Mouse (Mus musculus): ENCODE measurements around the gene D11Wsu47e. TPM values are rescaled to one million over a fixed set of nuclear protein-coding genes. Genes with fewer than 3 reads are reported as not detected.

Gene D11Wsu47e
- polyA plus RNA-seq (2012; rRNA removed): 2.6 and 3.1 TPM in 2 replicates

GRCm38 (mm10) chr11:113683957-113684706 is at the start of gene D11Wsu47e, which contains the start of gene Fam104a:
D11Wsu47e (plus strand) TSS chr11:113684412.
Fam104a (minus strand) TSS chr11:113684155.
- peaks cover 7% of the 10 kb centered on the region for H3K4me1 ChIP-seq (ENCODE audit: control insufficient read depth, insufficient read depth, insufficient read length, low read length)
- H3K27me3 ChIP-seq (ENCODE audit: control insufficient read depth, insufficient read depth, low read length): no peaks in the 10 kb centered on the region
- TF ChIP-seq CTCF (IDR thresholded peaks at IDR 0.05; ENCODE audit: extremely low read depth, insufficient read length, insufficient replicate concordance, low read depth, low read length) (no peak), POLR2A (IDR thresholded peaks at IDR 0.05; ENCODE audit: low read depth, low read length) (peak; percentile 66)
- H3K36me3 ChIP-seq (ENCODE audit: control insufficient read depth, insufficient read depth, low read length): peaks cover 12% of the 10 kb centered on the region
- peak within 1 kb of the TSS; percentile 80 for H3K27ac ChIP-seq (ENCODE audit: insufficient read depth, low read depth, low read length)
- H3K4me3 ChIP-seq (ENCODE audit: low read depth, low read length): peak within 1 kb of the TSS; percentile 75
- under 1% methylated on average over 72 of the region's 73 CpGs for WGBS

DNA sequence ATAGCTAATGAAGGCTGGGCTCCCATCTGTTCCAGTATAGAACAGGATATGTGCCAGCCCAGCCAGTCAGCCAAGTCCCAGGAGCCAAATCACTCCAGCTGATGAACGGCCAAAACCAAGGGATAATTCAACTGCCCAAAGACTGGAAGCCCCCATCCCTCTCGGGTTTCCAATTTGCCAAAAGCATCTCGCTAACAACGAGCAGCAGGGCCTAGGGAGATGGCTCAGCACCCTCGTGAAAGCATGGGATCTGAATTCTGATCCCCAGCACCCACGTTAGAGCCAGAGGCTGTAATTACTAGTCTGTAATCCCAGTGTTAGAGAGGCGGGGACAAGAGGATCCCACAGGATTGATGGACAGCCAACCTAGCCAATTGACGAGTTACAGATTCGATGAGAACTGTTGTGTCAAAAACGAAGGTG is 49.5 kb upstream of the D11Wsu47e start:
- TF ChIP-seq POLR2A (IDR thresholded peaks at IDR 0.05; ENCODE audit: low read depth, low read length): no peak
- no peak for TF ChIP-seq CTCF (IDR thresholded peaks at IDR 0.05; ENCODE audit: extremely low read depth, insufficient read length, insufficient replicate concordance, low read depth, low read length)
- no peak overlapping the region for H3K27ac ChIP-seq (ENCODE audit: insufficient read depth, low read depth, low read length)
- H3K36me3 ChIP-seq (ENCODE audit: control insufficient read depth, insufficient read depth, low read length): no peaks in the 10 kb centered on the region
- H3K4me1 ChIP-seq (ENCODE audit: control insufficient read depth, insufficient read depth, insufficient read length, low read length): peaks cover 5% of the 10 kb centered on the region; the same call in 1 of the 2 replicates
- 89% methylated on average over 10 of the region's 10 CpGs for WGBS
- H3K27me3 ChIP-seq (ENCODE audit: control insufficient read depth, insufficient read depth, low read length): no peaks in the 10 kb centered on the region
- H3K4me3 ChIP-seq (ENCODE audit: low read depth, low read length): no peak overlapping the region

DNA sequence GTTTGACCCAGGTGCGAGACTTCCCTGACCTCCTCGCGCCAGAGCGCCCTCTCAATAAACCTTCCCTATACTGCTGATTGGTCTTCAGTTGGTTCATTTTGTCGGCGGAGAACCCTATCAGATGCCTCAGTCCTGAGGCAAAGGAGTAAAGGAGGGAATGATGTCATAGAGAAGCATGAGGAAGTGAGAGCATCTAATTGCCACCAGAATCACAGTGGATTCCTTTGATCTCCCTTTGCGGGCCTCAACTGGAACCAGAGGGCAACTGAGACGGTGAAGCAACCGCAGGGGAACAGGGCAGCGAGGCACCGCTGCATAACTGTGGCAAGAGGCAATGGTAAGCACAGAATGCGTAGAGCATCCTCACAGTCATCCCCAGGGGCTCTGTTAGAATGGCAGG is 45.5 kb upstream of the D11Wsu47e start:
- Histone ChIP-seq H3K36me3 (ENCODE audit: control insufficient read depth, insufficient read depth, low read length) (no peaks in the 10 kb centered on the region), H3K4me3 (ENCODE audit: low read depth, low read length) (no peak overlapping the region), H3K27ac (ENCODE audit: insufficient read depth, low read depth, low read length) (no peak overlapping the region), H3K27me3 (ENCODE audit: control insufficient read depth, insufficient read depth, low read length) (no peaks in the 10 kb centered on the region), H3K4me1 (ENCODE audit: control insufficient read depth, insufficient read depth, insufficient read length, low read length) (0 out of 2 replicates have a peak, but pooled peaks cover 2% of the 10 kb centered on the region)
- TF ChIP-seq CTCF (IDR thresholded peaks at IDR 0.05; ENCODE audit: extremely low read depth, insufficient read length, insufficient replicate concordance, low read depth, low read length) (no peak), POLR2A (IDR thresholded peaks at IDR 0.05; ENCODE audit: low read depth, low read length) (no peak)
- 63% methylated on average over 12 of the region's 12 CpGs for WGBS

GRCm38 (mm10) chr11:113645181-113645580 is 39.0 kb upstream of the D11Wsu47e start:
- 92% methylated on average over 3 of the region's 3 CpGs for WGBS
- H3K4me3 ChIP-seq (ENCODE audit: low read depth, low read length): no peak overlapping the region
- TF ChIP-seq CTCF (IDR thresholded peaks at IDR 0.05; ENCODE audit: extremely low read depth, insufficient read length, insufficient replicate concordance, low read depth, low read length) (no peak), POLR2A (IDR thresholded peaks at IDR 0.05; ENCODE audit: low read depth, low read length) (no peak)
- no peaks in the 10 kb centered on the region for H3K36me3 ChIP-seq (ENCODE audit: control insufficient read depth, insufficient read depth, low read length)
- H3K4me1 ChIP-seq (ENCODE audit: control insufficient read depth, insufficient read depth, insufficient read length, low read length): peaks cover 3% of the 10 kb centered on the region
- no peaks in the 10 kb centered on the region for H3K27me3 ChIP-seq (ENCODE audit: control insufficient read depth, insufficient read depth, low read length)
- H3K27ac ChIP-seq (ENCODE audit: insufficient read depth, low read depth, low read length): no peak overlapping the region

- Histone ChIP-seq H3K4me1 (ENCODE audit: control insufficient read depth, insufficient read depth, insufficient read length, low read length) (peaks cover 7% of the 10 kb centered on the region), H3K36me3 (ENCODE audit: control insufficient read depth, insufficient read depth, low read length) (peaks cover 16% of the 10 kb centered on the region), H3K27me3 (ENCODE audit: control insufficient read depth, insufficient read depth, low read length) (no peaks in the 10 kb centered on the region), H3K27ac (ENCODE audit: insufficient read depth, low read depth, low read length) (no peak overlapping the region), H3K4me3 (ENCODE audit: low read depth, low read length) (no peak overlapping the region)
- TF ChIP-seq CTCF (IDR thresholded peaks at IDR 0.05; ENCODE audit: extremely low read depth, insufficient read length, insufficient replicate concordance, low read depth, low read length) (peak; percentile 99), POLR2A (IDR thresholded peaks at IDR 0.05; ENCODE audit: low read depth, low read length) (no peak)
- WGBS: 5% methylated on average over 15 of the region's 15 CpGs
These were observed 36.1 kb upstream of the D11Wsu47e start for GRCm38 (mm10) chr11:113648152-113648551.

GRCm38 (mm10) chr11:113648690-113649352 is 35.4 kb upstream of the D11Wsu47e start, which contains the start of gene Cog1:
Cog1 (plus strand) TSS chr11:113649169.
- WGBS: 43% methylated on average over 26 of the region's 26 CpGs
- peaks cover 22% of the 10 kb centered on the region for H3K36me3 ChIP-seq (ENCODE audit: control insufficient read depth, insufficient read depth, low read length)
- H3K4me3 ChIP-seq (ENCODE audit: low read depth, low read length): peak within 1 kb of the TSS; percentile 81
- H3K27me3 ChIP-seq (ENCODE audit: control insufficient read depth, insufficient read depth, low read length): no peaks in the 10 kb centered on the region
- no peak for TF ChIP-seq CTCF (IDR thresholded peaks at IDR 0.05; ENCODE audit: extremely low read depth, insufficient read length, insufficient replicate concordance, low read depth, low read length)
- TF ChIP-seq POLR2A (IDR thresholded peaks at IDR 0.05; ENCODE audit: low read depth, low read length): no peak
- H3K27ac ChIP-seq (ENCODE audit: insufficient read depth, low read depth, low read length): peak within 1 kb of the TSS; percentile 74
- peaks cover 7% of the 10 kb centered on the region for H3K4me1 ChIP-seq (ENCODE audit: control insufficient read depth, insufficient read depth, insufficient read length, low read length)

Measured in small intestine, adult 2 months (tissue).